Mouse (Mus musculus): ENCODE data around the gene Npas3. TPM values are rescaled to one million over a fixed set of nuclear protein-coding genes. Genes with fewer than 3 reads are reported as not detected.
"Not testable (repeated sequence)": the region's sequence is repeated elsewhere in the genome, so short reads cannot be mapped to it uniquely, and the experiment has no call there.

The Npas3 gene
- polyA plus RNA-seq, 1 experiment from 2014 or later: 1.1 TPM

GRCm38 (mm10) chr12:53252572-53253422 is 4.3 kb downstream of the Npas3 start:
- ATAC-seq (ENCODE audit: extremely low read depth, insufficient number of reproducible peaks, low FRiP score, low TSS enrichment): peak; percentile 16; the same call in 1 of the 2 replicates
- no peaks in the 10 kb centered on the region for H3K36me3 ChIP-seq
- WGBS: under 1% methylated on average over 76 of the region's 115 CpGs
- peak overlapping the region; percentile 93 for H3K4me2 ChIP-seq
- H3K4me3 ChIP-seq: peak overlapping the region; percentile 82
- no peaks in the 10 kb centered on the region for H3K9me3 ChIP-seq
- H3K9ac ChIP-seq: peak overlapping the region; percentile 92
- H3K27ac ChIP-seq (replicated peaks): peak overlapping the region; percentile 87
- peaks cover 57% of the 10 kb centered on the region for H3K27me3 ChIP-seq (replicated peaks)
- H3K4me1 ChIP-seq: peaks cover 27% of the 10 kb centered on the region

GRCm38 (mm10) chr12:53253461-53254159 is 5.1 kb downstream of the Npas3 start:
- H3K4me2 ChIP-seq: peak overlapping the region; percentile 93
- 2% methylated on average over 25 of the region's 32 CpGs for WGBS
- no peaks in the 10 kb centered on the region for H3K36me3 ChIP-seq
- H3K4me3 ChIP-seq: peak overlapping the region; percentile 82
- ATAC-seq (ENCODE audit: extremely low read depth, insufficient number of reproducible peaks, low FRiP score, low TSS enrichment): no peak
- no peaks in the 10 kb centered on the region for H3K9me3 ChIP-seq
- peaks cover 48% of the 10 kb centered on the region for H3K27me3 ChIP-seq (replicated peaks)
- peak overlapping the region; percentile 39; the same call in 1 of the 2 replicates for H3K27ac ChIP-seq (replicated peaks)
- H3K4me1 ChIP-seq: peaks cover 19% of the 10 kb centered on the region
- peak overlapping the region; percentile 92 for H3K9ac ChIP-seq

GRCm38 (mm10) chr12:53254160-53254480 is 5.6 kb downstream of the Npas3 start:
- Histone ChIP-seq H3K9me3 (no peaks in the 10 kb centered on the region), H3K36me3 (no peaks in the 10 kb centered on the region), H3K9ac (peak overlapping the region; percentile 92), H3K4me2 (peak overlapping the region; percentile 93), H3K27ac (replicated peaks) (0 out of 2 replicates have a peak overlapping the region, but pooled peaks have one; percentile 39), H3K4me3 (peak overlapping the region; percentile 82), H3K27me3 (replicated peaks) (peaks cover 43% of the 10 kb centered on the region), H3K4me1 (peaks cover 14% of the 10 kb centered on the region)
- no peak for ATAC-seq (ENCODE audit: extremely low read depth, insufficient number of reproducible peaks, low FRiP score, low TSS enrichment)
- WGBS: 7% methylated on average over 6 of the region's 6 CpGs

GRCm38 (mm10) chr12:53274502-53274901 is 26.0 kb downstream of the Npas3 start:
- not testable (repeated sequence) for H3K4me1 ChIP-seq; H3K4me3 ChIP-seq; H3K27ac ChIP-seq (replicated peaks); H3K9ac ChIP-seq; H3K36me3 ChIP-seq; H3K4me2 ChIP-seq; ATAC-seq (ENCODE audit: extremely low read depth, insufficient number of reproducible peaks, low FRiP score, low TSS enrichment); H3K9me3 ChIP-seq; H3K27me3 ChIP-seq (replicated peaks)

GRCm38 (mm10) chr12:53277393-53277792 is 28.9 kb downstream of the Npas3 start:
- ATAC-seq (ENCODE audit: extremely low read depth, insufficient number of reproducible peaks, low FRiP score, low TSS enrichment): no peak
- H3K4me2 ChIP-seq: no peak overlapping the region
- no peak overlapping the region for H3K4me3 ChIP-seq
- no peaks in the 10 kb centered on the region for H3K4me1 ChIP-seq
- WGBS: 70% methylated on average over 6 of the region's 6 CpGs
- no peak overlapping the region for H3K9ac ChIP-seq
- H3K27ac ChIP-seq (replicated peaks): no peak overlapping the region
- no peaks in the 10 kb centered on the region for H3K36me3 ChIP-seq
- no peaks in the 10 kb centered on the region for H3K9me3 ChIP-seq
- no peaks in the 10 kb centered on the region for H3K27me3 ChIP-seq (replicated peaks)

- H3K4me1 ChIP-seq: peaks cover under 1% of the 10 kb centered on the region; the same call in 1 of the 2 replicates
- ATAC-seq (ENCODE audit: extremely low read depth, insufficient number of reproducible peaks, low FRiP score, low TSS enrichment): no peak
- H3K4me2 ChIP-seq: no peak overlapping the region
- 77% methylated on average over 4 of the region's 4 CpGs for WGBS
- no peaks in the 10 kb centered on the region for H3K36me3 ChIP-seq
- H3K9me3 ChIP-seq: no peaks in the 10 kb centered on the region
- no peak overlapping the region for H3K27ac ChIP-seq (replicated peaks)
- no peak overlapping the region for H3K4me3 ChIP-seq
- H3K27me3 ChIP-seq (replicated peaks): no peaks in the 10 kb centered on the region
- H3K9ac ChIP-seq: no peak overlapping the region
These were observed 41.9 kb downstream of the Npas3 start for GRCm38 (mm10) chr12:53290341-53290740.

- Histone ChIP-seq H3K9me3 (no peaks in the 10 kb centered on the region), H3K9ac (no peak overlapping the region), H3K4me3 (no peak overlapping the region), H3K4me1 (peaks cover 6% of the 10 kb centered on the region), H3K4me2 (no peak overlapping the region), H3K36me3 (no peaks in the 10 kb centered on the region), H3K27ac (replicated peaks) (no peak overlapping the region), H3K27me3 (replicated peaks) (no peaks in the 10 kb centered on the region)
- ATAC-seq (ENCODE audit: extremely low read depth, insufficient number of reproducible peaks, low FRiP score, low TSS enrichment): no peak
- 80% methylated on average over 10 of the region's 10 CpGs for WGBS
These were observed 42.4 kb downstream of the Npas3 start for GRCm38 (mm10) chr12:53290846-53291245.

- WGBS: 66% methylated on average over 8 of the region's 8 CpGs
- H3K9me3 ChIP-seq: no peaks in the 10 kb centered on the region
- H3K27ac ChIP-seq (replicated peaks): peak overlapping the region; percentile 67
These were observed 43.5 kb downstream of the Npas3 start for GRCm38 (mm10) chr12:53292010-53292409.

GRCm38 (mm10) chr12:53292508-53293300 is 44.2 kb downstream of the Npas3 start:
- H3K27me3 ChIP-seq (replicated peaks): peaks cover 9% of the 10 kb centered on the region
- H3K9ac ChIP-seq: no peak overlapping the region
- H3K36me3 ChIP-seq: no peaks in the 10 kb centered on the region
- 56% methylated on average over 17 of the region's 17 CpGs for WGBS
- no peak for ATAC-seq (ENCODE audit: extremely low read depth, insufficient number of reproducible peaks, low FRiP score, low TSS enrichment)
- no peak overlapping the region for H3K4me2 ChIP-seq
- peaks cover 7% of the 10 kb centered on the region for H3K4me1 ChIP-seq
- H3K27ac ChIP-seq (replicated peaks): peak overlapping the region; percentile 67
- no peak overlapping the region for H3K4me3 ChIP-seq
- no peaks in the 10 kb centered on the region for H3K9me3 ChIP-seq

More at GRCm38 (mm10) chr12:53292010-53292409, 43.5 kb downstream of the Npas3 start:
- no peak overlapping the region for H3K9ac ChIP-seq
- peaks cover 7% of the 10 kb centered on the region for H3K4me1 ChIP-seq
- no peak for ATAC-seq (ENCODE audit: extremely low read depth, insufficient number of reproducible peaks, low FRiP score, low TSS enrichment)
- no peak overlapping the region for H3K4me2 ChIP-seq
- peaks cover 8% of the 10 kb centered on the region; the same call in 1 of the 2 replicates for H3K27me3 ChIP-seq (replicated peaks)
- H3K4me3 ChIP-seq: no peak overlapping the region
- no peaks in the 10 kb centered on the region for H3K36me3 ChIP-seq

GRCm38 (mm10) chr12:53294011-53294410 is 45.5 kb downstream of the Npas3 start:
- Histone ChIP-seq H3K27ac (replicated peaks) (no peak overlapping the region), H3K9ac (no peak overlapping the region), H3K36me3 (no peaks in the 10 kb centered on the region), H3K4me2 (no peak overlapping the region), H3K4me1 (peaks cover 16% of the 10 kb centered on the region), H3K4me3 (no peak overlapping the region), H3K9me3 (no peaks in the 10 kb centered on the region), H3K27me3 (replicated peaks) (peaks cover 22% of the 10 kb centered on the region)
- no peak for ATAC-seq (ENCODE audit: extremely low read depth, insufficient number of reproducible peaks, low FRiP score, low TSS enrichment)
- WGBS: 88% methylated on average over 7 of the region's 7 CpGs

- H3K36me3 ChIP-seq: no peaks in the 10 kb centered on the region
- no peak overlapping the region for H3K9ac ChIP-seq
- WGBS: 31% methylated on average over 7 of the region's 7 CpGs
- H3K27ac ChIP-seq (replicated peaks): no peak overlapping the region; the same call in 1 of the 2 replicates
- no peaks in the 10 kb centered on the region for H3K9me3 ChIP-seq
- peaks cover 31% of the 10 kb centered on the region for H3K27me3 ChIP-seq (replicated peaks)
- no peak for ATAC-seq (ENCODE audit: extremely low read depth, insufficient number of reproducible peaks, low FRiP score, low TSS enrichment)
- no peak overlapping the region for H3K4me2 ChIP-seq
- H3K4me3 ChIP-seq: no peak overlapping the region
- peaks cover 23% of the 10 kb centered on the region for H3K4me1 ChIP-seq
These were observed 47.3 kb downstream of the Npas3 start for GRCm38 (mm10) chr12:53295747-53296146.

Data from heart, embryonic 13.5 days (tissue).